Mouse (Mus musculus) adrenal gland, postnatal 36 days (tissue): ENCODE measurements around the gene Erf. TPM values are rescaled to one million over a fixed set of nuclear protein-coding genes. Genes with fewer than 3 reads are reported as not detected.
A peak's percentile ranks its signal among the peaks of the same experiment; 100 is the strongest.

Source experiments
- DNase-seq, 2 experiments: peaks; one replicate each; pipeline ENCODE4 v3.0.0; 2021; ENCODE audit warnings: mixed read lengths in 1 of 2
- total RNA-seq, 2 experiments: library from RNA; stranded (reverse); gene quantifications; 2 replicates each; pipeline ENCODE4 v1.2.3; 2021

Gene Erf
- total RNA-seq, 2 experiments from 2014 or later: 25.4 to 40.9 TPM

GRCm38 (mm10) chr7:25238829-25239623 is 11.5 kb downstream of the Erf start:
- peak; percentile 85 to 86 for DNase-seq

- DNase-seq: peak; percentile 92 to 93
Observed at GRCm38 (mm10) chr7:25238015-25238706, 12.4 kb downstream of the Erf start.

- peak; percentile 98 to 99 for DNase-seq
Observed at GRCm38 (mm10) chr7:25237249-25238014, 13.1 kb downstream of the Erf start, which contains the start of gene Gsk3a. Gene Gsk3a (minus strand): TSS chr7:25237851.

GRCm38 (mm10) chr7:25235526-25235925 is 15.0 kb downstream of the Erf start:
- no peak for DNase-seq

- no peak for DNase-seq
Observed at GRCm38 (mm10) chr7:25233061-25233460, 17.5 kb downstream of the Erf start.

- no peak for DNase-seq
Observed at GRCm38 (mm10) chr7:25232101-25232648, 18.4 kb downstream of the Erf start.

GRCm38 (mm10) chr7:25230690-25231285 is 19.8 kb downstream of the Erf start:
- DNase-seq: no peak

GRCm38 (mm10) chr7:25227523-25228300 is 22.8 kb downstream of the Erf start:
- no peak for DNase-seq

GRCm38 (mm10) chr7:25222275-25222967 is 28.1 kb downstream of the Erf start:
- DNase-seq: no peak

- DNase-seq: peak; percentile 99
Observed at GRCm38 (mm10) chr7:25221102-25221883, 29.3 kb downstream of the Erf start, which contains the start of gene Zfp526. Gene Zfp526 (plus strand): TSS chr7:25221425.

- peak; percentile 48 to 62 for DNase-seq
Observed at GRCm38 (mm10) chr7:25220457-25221101, 30.0 kb downstream of the Erf start, which contains the start of gene Dedd2. Gene Dedd2 (minus strand): TSS chr7:25220615.

GRCm38 (mm10) chr7:25219756-25220456 is 30.7 kb downstream of the Erf start:
- DNase-seq: peak; percentile 96 to 97

- DNase-seq: peak in 1 of 2 experiments; percentile 46
Observed at GRCm38 (mm10) chr7:25219416-25219750, 31.2 kb downstream of the Erf start.

GRCm38 (mm10) chr7:25218705-25219415 is 31.7 kb downstream of the Erf start:
- DNase-seq: peak; percentile 43 to 58

GRCm38 (mm10) chr7:25217653-25218395 is 32.7 kb downstream of the Erf start:
- no peak for DNase-seq

GRCm38 (mm10) chr7:25214172-25214571 is 36.4 kb downstream of the Erf start:
- no peak for DNase-seq

GRCm38 (mm10) chr7:25213099-25213498 is 37.5 kb downstream of the Erf start:
- DNase-seq: no peak
